In the genomic region with DNA sequence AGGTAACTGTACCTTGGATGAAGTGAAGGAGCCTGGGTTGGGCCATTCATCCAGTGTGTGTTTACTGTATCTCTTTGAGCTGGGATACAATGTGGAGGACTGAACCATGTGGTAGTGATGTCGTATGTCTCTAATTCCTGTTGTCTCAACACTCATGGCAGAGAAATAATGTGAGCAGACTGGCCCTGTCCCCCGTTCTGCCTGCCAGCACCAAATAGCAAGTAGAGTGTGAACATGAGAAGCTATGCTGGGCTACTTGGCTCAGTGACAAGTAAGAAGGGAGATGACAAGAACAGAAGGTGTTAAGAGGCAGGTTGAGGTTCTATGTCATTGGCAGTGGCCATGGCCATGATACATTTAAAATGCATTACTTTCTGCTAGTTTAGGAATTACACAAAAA, we compare ENCODE assay signal across 28 mouse cellular contexts.
A peak's percentile ranks its signal among the peaks of the same experiment; 100 is the strongest.
DNase-seq lines count a peak whose midpoint lies in the region; ATAC-seq and TF ChIP-seq lines count a peak whose summit lies in the region.
"Had no signal": no experiment of that assay in that cellular context is flagged by ENCODE, and none has a peak within 500 bp of the region (broad histone marks: within the 10 kb centered on the region; RNA-seq: fewer than 3 reads in every experiment).

No protein-coding gene starts in this region.

- TF ChIP-seq CTCF in brain, embryonic 14.5 days (IDR thresholded peaks at IDR 0.05; ENCODE audit: borderline replicate concordance, extremely low read depth, insufficient read depth, insufficient read length), result no peak

- H3K9ac ChIP-seq in forebrain, embryonic 16.5 days (replicated peaks; ENCODE audit: low read depth, low read length), result no peak overlapping the region
- H3K9ac ChIP-seq in forebrain, embryonic 14.5 days (ENCODE audit: low read length), result no peak overlapping the region
- H3K9ac ChIP-seq in heart, embryonic 15.5 days, result no peak overlapping the region
- H3K9ac ChIP-seq: embryonic facial prominence, embryonic 12.5 days; forebrain, embryonic 12.5 days; limb, embryonic 12.5 days; liver, postnatal 0 days; neural tube, embryonic 13.5 days had no signal

- no peak overlapping the region for H3K4me2 ChIP-seq in forebrain, embryonic 16.5 days (ENCODE audit: low read length)
- no peak overlapping the region for H3K4me2 ChIP-seq in forebrain, embryonic 14.5 days (ENCODE audit: low read length)
- H3K4me2 ChIP-seq in heart, embryonic 15.5 days, result no peak overlapping the region
- H3K4me2 ChIP-seq: embryonic facial prominence, embryonic 12.5 days; forebrain, embryonic 12.5 days; limb, embryonic 12.5 days; liver, embryonic 11.5 days; neural tube, embryonic 13.5 days had no signal

- no peak overlapping the region for H3K27ac ChIP-seq in forebrain, embryonic 16.5 days (ENCODE audit: low read length)
- no peak overlapping the region for H3K27ac ChIP-seq in forebrain, embryonic 14.5 days (ENCODE audit: low read depth, low read length)
- H3K27ac ChIP-seq in heart, embryonic 15.5 days, result peak overlapping the region; percentile 36; the same call in 1 of the 2 replicates
- H3K27ac ChIP-seq: embryonic facial prominence, embryonic 12.5 days; forebrain, embryonic 12.5 days; hindbrain, postnatal 0 days; limb, embryonic 12.5 days; macrophage; neural tube, embryonic 13.5 days had no signal

- H3K27me3 ChIP-seq in forebrain, embryonic 16.5 days (replicated peaks; ENCODE audit: control insufficient read depth, insufficient read depth, low read length), result no peaks in the 10 kb centered on the region
- no peaks in the 10 kb centered on the region for H3K27me3 ChIP-seq in forebrain, embryonic 14.5 days (replicated peaks; ENCODE audit: control insufficient read depth, insufficient read depth, low read length)
- no peaks in the 10 kb centered on the region for H3K27me3 ChIP-seq in heart, embryonic 15.5 days
- H3K27me3 ChIP-seq: CH12.LX; embryonic facial prominence, embryonic 12.5 days; limb, embryonic 12.5 days; Patski had no signal

- 0 out of 2 replicates have a peak, but pooled peaks have one; percentile 38 for ATAC-seq in forebrain, embryonic 16.5 days
- no peak for ATAC-seq in forebrain, embryonic 14.5 days
- no peak; the same call in 1 of the 2 replicates for ATAC-seq in heart, embryonic 15.5 days (replicated peaks; ENCODE audit: insufficient number of reproducible peaks, insufficient read depth, low FRiP score, low read depth)
- ATAC-seq: hindbrain, postnatal 0 days; liver, postnatal 0 days; lung, postnatal 0 days; midbrain, embryonic 16.5 days; Patski had no signal

- no peak overlapping the region for H3K4me3 ChIP-seq in forebrain, embryonic 16.5 days (replicated peaks; ENCODE audit: low read length)
- H3K4me3 ChIP-seq in forebrain, embryonic 14.5 days (ENCODE audit: low read depth, low read length), result no peak overlapping the region
- no peak overlapping the region for H3K4me3 ChIP-seq in heart, embryonic 15.5 days
- H3K4me3 ChIP-seq: embryonic facial prominence, embryonic 12.5 days; forebrain, embryonic 12.5 days; limb, embryonic 12.5 days; myocyte; neural tube, embryonic 13.5 days had no signal

- H3K36me3 ChIP-seq in forebrain, embryonic 16.5 days (ENCODE audit: control insufficient read depth, insufficient read depth), result no peaks in the 10 kb centered on the region
- no peaks in the 10 kb centered on the region for H3K36me3 ChIP-seq in forebrain, embryonic 14.5 days (ENCODE audit: control insufficient read depth, insufficient read depth, low read length)
- H3K36me3 ChIP-seq in heart, embryonic 15.5 days, result no peaks in the 10 kb centered on the region
- H3K36me3 ChIP-seq: embryonic facial prominence, embryonic 12.5 days; forebrain, embryonic 12.5 days; G1E; limb, embryonic 12.5 days; neural tube, embryonic 13.5 days had no signal

- TF ChIP-seq POLR2A in brain, embryonic 14.5 days (IDR thresholded peaks at IDR 0.05; ENCODE audit: borderline replicate concordance, extremely low read depth, insufficient read depth, insufficient read length, poor library complexity, severe bottlenecking), result no peak

- 47% methylated on average over 2 of the region's 2 CpGs for WGBS in forebrain, embryonic 16.5 days
- WGBS in forebrain, embryonic 14.5 days, result 62% methylated on average over 2 of the region's 2 CpGs
- WGBS in heart, embryonic 15.5 days, result 26% methylated on average over 2 of the region's 2 CpGs

- H3K4me1 ChIP-seq in forebrain, embryonic 16.5 days (replicated peaks; ENCODE audit: control insufficient read depth, insufficient read depth, low read length), result no peaks in the 10 kb centered on the region
- peaks cover 6% of the 10 kb centered on the region; the same call in 1 of the 2 replicates for H3K4me1 ChIP-seq in forebrain, embryonic 14.5 days (ENCODE audit: control insufficient read depth, insufficient read depth, low read length)
- H3K4me1 ChIP-seq in heart, embryonic 15.5 days (replicated peaks), result peaks cover 32% of the 10 kb centered on the region
- H3K4me1 ChIP-seq: embryonic facial prominence, embryonic 12.5 days; limb, embryonic 12.5 days; neural tube, embryonic 13.5 days had no signal

- no peaks in the 10 kb centered on the region for H3K9me3 ChIP-seq in forebrain, embryonic 16.5 days (ENCODE audit: control insufficient read depth, low read length)
- H3K9me3 ChIP-seq in forebrain, embryonic 14.5 days (replicated peaks; ENCODE audit: control insufficient read depth, low read length), result no peaks in the 10 kb centered on the region
- no peaks in the 10 kb centered on the region for H3K9me3 ChIP-seq in heart, embryonic 15.5 days (replicated peaks)
- H3K9me3 ChIP-seq: embryonic facial prominence, embryonic 12.5 days; forebrain, embryonic 12.5 days; G1E; limb, embryonic 12.5 days; neural tube, embryonic 13.5 days had no signal

- DNase-seq in forebrain, embryonic 14.5 days (ENCODE audit: low spot score), result no peak
- DNase-seq in heart, adult 9 months (ENCODE audit: low spot score in 2 of 2), result no peak
- DNase-seq in brain, embryonic 14.5 days (ENCODE audit: low read depth), result peak; percentile 47
- DNase-seq in cerebellum, postnatal 25 days, result peak; percentile 33 to 41
- DNase-seq in embryo, embryonic 9.5 days (ENCODE audit: extremely low spot score), result no peak
- DNase-seq: adrenal gland, adult 2 months; B cell, adult 2 months; kidney, adult 11 months; kidney, postnatal 4 days; liver, postnatal 0 days; retina, postnatal 1 day; right cerebral cortex, postnatal 25 days; spleen, adult 18-20 months had no signal

Comparison
In these comparisons a context has a peak if more than half of its experiments do, and no peak if none do; other contexts are left out.
1. DNase-seq: peak in brain, embryonic 14.5 days (single experiment) and cerebellum, postnatal 25 days (2 of 2); none in forebrain, embryonic 14.5 days (single experiment), heart, adult 9 months (0 of 2) and embryo, embryonic 9.5 days (single experiment).